Mouse (Mus musculus) cerebellum, postnatal 10 days (tissue): Measurements from ENCODE around the gene Btbd2.

Experiments used
- DNase-seq, 2 experiments: peaks; one replicate each; pipeline ENCODE4 v3.0.0; 2021; ENCODE audit warnings: mixed read lengths in 2 of 2

The Btbd2 gene

GRCm38 (mm10) chr10:80656863-80657623, at the start of gene Btbd2:
TSS of gene Btbd2 (minus strand) at chr10:80657071.
- peak in 1 of 2 experiments; percentile 50 for DNase-seq

GRCm38 (mm10) chr10:80705479-80705878, 48.6 kb upstream of the Btbd2 start:
- DNase-seq: no peak

DNA sequence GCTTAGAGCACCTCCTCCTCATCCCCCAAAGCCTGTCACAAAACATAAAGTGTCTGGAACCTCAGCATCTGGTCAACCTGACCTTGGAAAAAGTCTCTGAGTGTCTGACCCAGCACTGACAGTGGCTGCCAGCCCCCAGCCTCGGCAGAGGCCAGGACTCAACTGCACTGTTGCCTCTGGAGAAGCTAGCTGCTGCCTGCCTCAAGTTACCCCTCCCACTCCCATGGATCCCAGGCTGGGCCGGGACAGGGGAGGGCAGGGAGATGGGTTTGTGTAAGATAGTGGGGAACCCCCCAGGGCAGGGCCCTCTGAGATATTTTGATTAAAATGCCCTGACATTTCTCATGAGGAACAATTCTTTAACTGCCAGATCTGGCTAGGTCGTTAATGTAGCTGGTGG, 48.2 kb upstream of the Btbd2 start:
- DNase-seq: no peak

DNA sequence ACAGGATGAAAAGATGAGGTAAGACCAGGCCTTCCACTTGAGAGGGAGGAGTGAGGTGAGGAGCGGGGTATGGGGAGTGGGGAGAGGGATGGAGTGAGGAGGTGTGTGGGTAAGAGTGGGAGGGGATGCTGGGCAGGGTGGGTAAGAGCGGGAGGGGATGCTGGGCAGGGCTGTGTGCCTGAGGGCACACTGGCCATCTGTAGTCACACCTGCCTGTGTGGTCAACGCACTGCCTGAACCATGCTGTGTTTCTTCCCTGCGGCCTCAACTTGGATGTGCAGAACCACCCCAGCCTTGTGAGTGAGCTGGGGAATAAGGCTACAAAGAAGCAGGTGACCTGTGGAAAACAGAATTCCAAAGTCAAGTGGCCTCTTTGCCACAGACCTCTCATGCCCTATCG, 47.5 kb upstream of the Btbd2 start:
- no peak for DNase-seq

DNA sequence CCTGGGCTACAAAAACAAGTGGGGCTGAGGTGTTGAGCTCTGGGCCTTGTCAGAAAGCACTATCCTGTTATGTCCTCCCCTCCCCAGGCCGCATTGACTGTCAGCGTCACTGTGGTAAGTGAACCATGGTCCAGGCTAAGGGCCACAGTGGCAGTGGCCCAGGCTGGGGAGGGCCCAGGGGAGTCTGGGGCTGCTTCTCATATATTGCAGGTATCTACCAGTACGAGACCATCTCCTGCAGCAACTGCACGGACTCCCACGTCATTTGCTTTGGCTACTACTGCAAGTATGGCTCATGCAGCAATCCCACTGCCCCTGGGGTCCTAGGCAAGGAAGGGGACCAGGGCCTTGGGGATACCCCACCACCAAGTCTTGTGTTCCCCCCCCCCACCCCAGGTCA, 46.8 kb upstream of the Btbd2 start:
- peak in 1 of 2 experiments; percentile 43 for DNase-seq

GRCm38 (mm10) chr10:80702536-80703390, 45.9 kb upstream of the Btbd2 start:
- peak; percentile 96 to 97 for DNase-seq

- DNase-seq: peak; percentile 98 to 99
These were observed 45.1 kb upstream of the Btbd2 start, which contains the start of the genes Mob3a and Izumo4 for GRCm38 (mm10) chr10:80701721-80702535. TSS of gene Mob3a (minus strand) at chr10:80701977. TSS of gene Izumo4 (plus strand) at chr10:80702184.

GRCm38 (mm10) chr10:80700732-80701131, 43.9 kb upstream of the Btbd2 start:
- DNase-seq: no peak

GRCm38 (mm10) chr10:80700038-80700504, 43.2 kb upstream of the Btbd2 start:
- DNase-seq: no peak

DNA sequence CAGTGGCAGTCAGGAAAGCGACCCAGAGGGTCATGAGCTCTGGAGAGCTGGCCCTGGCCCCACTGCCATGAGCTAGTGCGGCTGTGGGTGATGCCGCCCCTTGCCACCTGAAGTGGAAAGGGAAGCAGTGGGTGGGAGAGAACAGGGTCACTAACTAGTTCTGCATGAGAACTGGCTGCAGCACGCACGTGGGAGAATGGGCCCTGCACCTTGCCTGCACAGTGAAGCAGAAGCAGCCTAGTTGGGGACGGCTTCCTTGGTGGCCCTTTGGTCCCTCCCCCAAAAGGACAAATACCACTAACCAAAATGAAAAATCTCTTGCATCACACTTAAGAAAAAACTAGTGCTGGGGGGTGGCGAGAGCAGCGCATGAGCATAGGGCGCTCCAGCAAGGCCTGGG, 41.7 kb upstream of the Btbd2 start:
- DNase-seq: no peak

DNA sequence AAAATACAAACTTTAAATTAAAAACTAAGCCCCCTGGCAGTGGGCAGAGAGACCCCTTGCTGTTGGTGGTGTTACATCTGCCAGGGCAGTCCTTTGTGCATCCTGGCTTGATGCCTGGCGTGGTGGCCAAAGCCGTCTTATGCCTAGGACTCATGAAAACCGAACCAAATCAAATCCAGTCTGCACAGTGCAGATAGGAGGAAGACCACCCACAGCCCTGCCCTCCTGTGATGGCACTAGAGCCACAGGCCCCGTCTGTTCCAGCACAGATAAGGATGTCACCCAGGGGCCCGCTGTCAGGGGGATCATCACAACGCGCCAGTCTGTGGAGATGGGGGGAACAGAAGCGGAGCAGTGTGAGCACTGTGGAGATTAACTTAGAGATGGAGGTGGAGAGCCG, 40.9 kb upstream of the Btbd2 start:
- DNase-seq: peak; percentile 67 to 69

DNA sequence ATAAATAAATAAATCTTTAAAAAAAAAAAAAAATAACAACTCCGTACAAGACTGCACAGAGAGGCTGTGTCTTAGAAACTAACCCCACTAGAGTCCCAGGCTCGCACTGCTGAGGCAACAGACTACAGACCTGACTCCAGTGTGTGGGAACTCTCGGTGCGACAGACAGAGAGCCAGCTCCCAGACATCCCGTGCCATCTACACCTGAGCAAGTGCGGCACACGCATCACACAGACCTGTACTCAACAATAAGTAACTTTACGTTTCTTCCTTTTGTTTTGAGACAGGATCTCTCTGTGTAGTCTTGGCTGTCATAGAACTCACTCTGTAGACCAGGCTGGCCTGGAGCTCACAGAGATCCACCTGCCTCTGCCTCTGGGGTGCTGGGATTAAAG, 40.5 kb upstream of the Btbd2 start:
- DNase-seq: no peak

DNA sequence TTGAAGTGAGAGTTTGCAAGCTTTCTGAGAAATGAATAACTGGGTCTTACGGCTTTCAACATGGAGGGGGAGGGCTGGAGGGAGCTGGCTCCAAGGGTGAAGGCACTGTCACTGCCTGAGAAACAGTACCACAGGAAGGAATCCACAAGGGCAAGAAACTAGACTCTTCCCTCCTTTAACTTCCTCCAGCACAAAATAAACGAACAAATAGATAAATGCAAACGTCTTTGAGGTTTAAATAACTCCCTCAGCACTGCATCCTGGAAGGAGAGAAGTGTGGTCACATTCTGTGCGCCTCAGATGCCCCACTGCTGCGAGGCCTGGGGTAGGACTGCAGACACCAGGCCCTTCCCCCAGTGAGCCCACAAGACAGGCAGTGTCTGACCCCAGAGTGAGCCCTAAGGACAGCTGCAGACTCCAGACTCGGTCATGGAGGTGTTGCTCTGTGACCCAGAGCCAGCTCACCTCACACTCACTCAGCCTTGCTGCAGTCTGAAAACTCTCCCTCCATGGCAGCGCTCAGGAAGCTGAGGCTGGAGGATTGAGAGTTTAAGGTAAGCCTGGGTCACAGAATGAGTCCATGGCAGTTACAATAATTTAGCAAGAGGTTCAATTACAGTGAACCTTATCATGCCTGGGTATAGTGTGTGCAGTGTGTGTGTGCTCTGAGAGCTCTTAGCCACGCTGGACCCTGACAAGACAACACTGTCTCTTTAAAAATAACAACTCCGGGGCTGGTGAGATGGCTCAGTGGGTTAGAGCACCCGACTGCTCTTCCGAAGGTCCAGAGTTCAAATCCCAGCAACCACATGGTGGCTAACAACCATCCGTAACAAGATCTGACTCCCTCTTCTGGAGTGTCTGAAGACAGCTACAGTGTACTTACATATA, 39.9 kb upstream of the Btbd2 start:
- no peak for DNase-seq

- no peak for DNase-seq
These were observed 39.1 kb upstream of the Btbd2 start for GRCm38 (mm10) chr10:80695801-80696501.

DNA sequence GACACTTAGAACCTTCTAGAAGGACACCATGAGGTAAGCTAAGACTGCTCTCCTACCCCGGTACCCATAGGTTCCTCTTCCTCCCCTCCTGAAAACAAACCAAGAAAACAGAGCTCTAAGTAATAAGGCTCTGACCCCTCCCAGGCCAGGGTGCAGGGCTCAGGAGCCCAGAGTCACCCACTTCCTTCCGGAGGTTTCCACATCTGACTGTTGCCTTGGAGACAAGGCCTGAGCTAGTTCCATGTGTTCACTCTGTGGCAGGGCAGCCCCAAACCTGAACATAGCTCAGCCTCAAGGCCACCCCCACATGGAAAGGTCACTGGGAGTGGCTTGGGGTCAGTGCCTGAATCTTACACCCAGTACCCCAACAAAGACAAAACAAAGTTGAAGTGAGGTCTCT, 38.3 kb upstream of the Btbd2 start:
- no peak for DNase-seq

DNA sequence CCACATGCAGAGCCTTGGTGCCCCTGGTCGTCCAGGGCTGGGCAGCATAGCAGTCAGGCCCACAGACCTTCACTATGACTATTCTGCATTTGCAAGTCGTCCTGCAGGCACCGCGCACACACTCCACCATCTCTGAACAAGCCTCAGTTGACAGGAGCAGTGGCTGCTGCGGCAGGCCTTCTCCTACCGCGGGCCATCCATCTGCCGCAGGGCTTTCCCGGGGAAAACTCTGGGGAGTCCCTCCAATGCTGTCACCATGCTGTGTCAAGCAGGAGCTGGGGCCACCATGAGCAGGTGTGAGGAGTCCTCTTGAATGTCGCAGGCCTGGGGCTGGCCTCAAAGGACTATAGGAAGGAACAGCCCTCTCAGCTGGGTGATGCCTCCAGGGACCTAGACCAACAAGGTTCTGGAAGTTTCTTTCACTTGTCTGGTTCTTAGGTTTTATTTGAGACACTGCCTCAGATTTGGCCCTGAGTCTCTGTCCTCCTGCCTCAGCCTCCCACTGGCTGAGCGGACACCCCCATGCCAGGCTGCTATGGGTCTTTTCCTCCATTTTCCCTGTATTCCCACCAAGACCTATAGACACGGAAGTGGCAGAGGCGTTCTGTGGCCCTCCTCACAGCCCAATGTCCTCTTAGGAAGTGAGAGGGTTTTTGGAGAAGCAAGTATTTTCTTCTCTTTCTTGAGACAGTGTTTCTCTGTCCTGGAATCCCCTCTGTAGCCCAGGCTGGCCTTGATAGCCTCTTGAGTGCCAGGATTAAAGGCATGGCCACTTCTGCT, 37.5 kb upstream of the Btbd2 start:
- DNase-seq: no peak

DNA sequence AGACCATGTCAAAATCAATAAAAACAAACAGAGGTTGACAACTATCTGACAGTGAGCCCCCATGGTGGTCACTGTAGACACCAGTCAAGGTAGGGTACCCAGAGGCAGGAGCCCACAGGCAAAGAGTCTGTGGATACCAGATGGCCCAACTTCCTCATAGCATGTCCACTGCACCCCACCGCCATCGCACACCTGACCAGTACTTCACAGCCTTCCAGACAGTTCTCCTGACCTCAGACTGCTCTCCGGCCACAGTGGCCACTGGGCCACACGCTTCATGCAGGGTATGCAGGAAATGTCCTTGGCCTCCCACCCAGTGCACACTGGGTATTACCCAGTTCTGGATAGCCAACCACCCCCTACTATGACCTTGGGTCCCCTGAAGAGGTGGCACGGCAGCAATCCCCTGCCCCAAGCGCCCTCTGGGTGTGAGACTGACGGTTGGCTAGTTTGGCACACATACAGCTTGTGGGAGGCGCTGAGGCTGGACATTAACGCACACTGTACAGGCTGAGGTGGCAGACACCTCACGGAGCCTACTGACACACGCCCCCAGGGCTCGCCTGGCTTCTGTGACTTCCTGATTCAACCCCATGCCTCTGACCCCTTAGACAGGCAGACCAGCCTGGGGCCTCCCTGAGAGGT, 36.7 kb upstream of the Btbd2 start:
- DNase-seq: no peak

DNA sequence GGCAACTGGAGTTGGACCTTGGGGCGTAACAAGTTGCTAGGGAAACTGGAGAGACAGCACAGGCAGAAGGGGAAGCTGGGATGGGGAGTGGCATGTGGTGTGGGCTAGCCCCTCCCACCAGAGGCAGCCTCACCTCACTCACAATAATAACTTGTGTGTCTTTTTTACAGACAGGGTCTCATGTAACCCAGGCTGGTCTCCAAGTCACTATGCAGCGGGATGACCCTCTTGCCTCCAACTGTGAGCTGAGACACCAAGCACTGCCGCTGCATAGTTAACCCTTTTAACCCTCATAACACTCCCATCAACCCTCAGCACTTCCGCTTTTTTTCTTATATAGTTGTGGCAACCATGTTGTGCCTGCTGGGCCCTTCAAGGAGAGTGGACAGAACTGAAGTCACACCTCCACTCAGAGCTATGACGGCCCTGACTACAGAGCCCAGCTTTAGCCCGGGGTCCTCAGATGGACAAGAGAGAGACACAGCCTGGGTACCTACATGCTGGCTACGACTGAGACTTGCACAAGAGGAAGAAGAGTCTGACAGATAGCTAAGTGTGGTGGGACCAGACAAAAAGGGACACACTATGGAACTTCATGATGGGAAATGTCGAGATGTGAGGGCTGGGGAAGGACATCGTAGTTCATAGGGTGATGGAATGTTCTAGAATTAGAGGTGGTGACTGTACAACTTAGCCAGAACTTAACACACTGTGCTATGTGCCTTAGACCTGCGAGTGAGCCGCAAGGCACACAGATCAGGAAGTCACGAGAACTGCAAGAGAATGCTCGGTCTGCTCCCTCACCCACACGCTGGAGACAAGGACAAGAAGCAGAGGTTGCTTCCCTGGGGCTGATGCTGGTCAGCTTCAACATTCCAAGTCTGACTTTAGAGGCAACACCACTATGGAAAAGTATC, 35.6 kb upstream of the Btbd2 start:
- DNase-seq: no peak

GRCm38 (mm10) chr10:80687850-80688249, 31.0 kb upstream of the Btbd2 start:
- DNase-seq: peak; percentile 83
